Mouse (Mus musculus) kidney, adult 8-10 months (tissue): Measurements from ENCODE around the gene Eif4e2.

Experiments
- DNase-seq, 2 experiments: peaks; one replicate each; pipeline ENCODE4 v3.0.0; 2022

Eif4e2 gene

DNA sequence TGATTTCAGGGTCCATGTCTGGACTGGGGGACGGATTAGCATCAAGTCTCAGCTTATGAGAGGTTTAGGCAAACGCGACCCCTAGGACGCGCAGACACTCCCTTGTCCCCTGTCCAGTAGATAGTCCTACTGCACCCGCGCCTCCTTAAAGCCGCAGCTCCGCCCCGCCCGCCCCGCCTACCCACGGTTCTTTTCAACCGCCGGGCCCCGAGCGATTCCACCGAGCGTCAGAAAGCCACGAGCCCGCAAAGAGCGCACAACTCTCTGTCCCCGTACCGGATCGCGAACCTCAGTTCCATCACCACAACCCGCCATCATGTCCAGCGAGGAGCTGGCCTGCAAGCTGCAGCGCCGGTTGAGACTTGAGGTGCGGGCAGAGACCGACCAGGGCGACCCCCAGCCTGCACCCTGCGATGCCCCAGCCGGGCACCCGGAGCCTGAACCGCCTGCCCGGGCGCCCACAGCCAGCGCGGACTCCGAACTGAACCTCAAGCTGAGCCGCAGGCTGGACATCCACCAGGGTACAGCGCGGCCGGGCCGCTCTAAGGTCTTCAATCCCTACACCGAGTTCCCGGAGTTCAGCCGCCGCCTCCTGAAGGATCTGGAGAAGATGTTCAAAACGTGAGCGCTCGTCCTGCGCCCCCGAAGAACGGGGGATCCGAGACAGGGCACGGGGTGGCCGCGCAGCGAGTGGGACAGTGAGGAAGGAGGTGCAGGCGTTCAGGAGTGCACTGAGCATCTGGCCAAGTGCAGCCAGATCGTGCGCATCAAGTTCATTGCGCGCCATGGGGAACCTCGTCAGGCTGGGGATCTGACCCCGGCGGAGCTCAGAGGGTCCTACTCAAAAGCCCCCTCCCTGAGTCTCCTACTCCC lies 50.7 kb downstream of the Eif4e2 start, which contains the start of gene Efhd1:
Gene Efhd1, plus strand, starts transcription at position 230 of the 873 bp plus-strand sequence.
- peak; percentile 60 to 69 for DNase-seq

DNA sequence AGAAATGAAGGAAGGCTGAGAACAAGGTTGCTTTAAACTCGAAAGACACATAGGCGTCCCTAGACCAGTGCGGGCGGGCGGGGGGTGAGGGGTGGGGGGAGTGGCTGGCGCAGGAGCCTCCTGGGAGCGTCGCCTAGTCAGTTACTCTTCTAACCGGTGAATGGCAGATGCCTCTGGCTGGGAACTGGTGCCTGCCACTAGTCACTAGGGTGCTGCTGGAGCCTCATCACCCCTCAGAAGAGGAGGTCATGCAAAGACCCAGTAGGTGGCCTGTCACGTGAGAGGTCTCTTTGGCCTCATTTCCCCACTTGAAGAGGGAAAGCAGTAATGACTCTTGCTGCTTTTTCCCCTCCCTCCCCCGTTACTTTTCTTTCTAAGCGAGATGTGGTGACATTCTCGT lies 51.5 kb downstream of the Eif4e2 start:
- peak in 1 of 2 experiments; percentile 39 for DNase-seq

DNA sequence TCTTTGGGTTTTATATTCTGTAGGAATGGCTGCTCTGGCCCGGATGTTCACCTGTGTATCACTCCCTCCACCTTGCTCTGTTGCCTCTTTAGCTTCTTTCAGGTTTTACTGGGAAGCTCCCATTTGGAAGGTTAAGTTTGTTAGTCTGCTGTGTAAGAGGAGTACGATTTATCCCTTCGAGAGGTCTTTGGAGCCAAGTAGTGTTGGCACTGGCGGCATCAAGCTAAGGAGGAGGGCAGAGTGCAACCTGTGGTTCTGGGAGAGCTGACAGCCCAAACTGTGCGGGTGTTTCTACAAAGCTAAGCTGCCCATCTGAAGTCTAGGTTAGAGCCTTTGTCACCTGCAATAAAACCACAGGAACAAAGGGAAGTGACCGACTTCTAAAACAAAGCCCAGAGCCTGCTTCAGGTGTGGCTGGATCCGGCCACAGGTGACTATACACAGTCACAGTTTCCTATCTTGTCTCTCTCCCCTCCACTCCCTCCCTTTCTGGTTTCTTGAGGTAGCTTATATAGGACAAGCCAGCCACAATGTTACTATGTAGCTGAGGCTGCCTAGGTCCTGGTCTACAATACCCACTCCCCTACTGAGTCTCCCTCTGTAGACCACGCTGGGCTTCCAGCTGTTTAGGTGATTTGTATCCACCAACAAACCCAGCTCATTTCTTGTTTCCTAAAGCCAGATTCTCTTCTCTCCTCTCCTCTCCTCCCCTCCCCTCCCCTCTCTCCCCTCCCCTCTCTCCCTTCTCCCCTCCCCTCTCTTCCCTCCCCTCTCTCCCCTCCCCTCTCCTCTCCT lies 52.8 kb downstream of the Eif4e2 start:
- peak in 1 of 2 experiments; percentile 37 for DNase-seq

DNA sequence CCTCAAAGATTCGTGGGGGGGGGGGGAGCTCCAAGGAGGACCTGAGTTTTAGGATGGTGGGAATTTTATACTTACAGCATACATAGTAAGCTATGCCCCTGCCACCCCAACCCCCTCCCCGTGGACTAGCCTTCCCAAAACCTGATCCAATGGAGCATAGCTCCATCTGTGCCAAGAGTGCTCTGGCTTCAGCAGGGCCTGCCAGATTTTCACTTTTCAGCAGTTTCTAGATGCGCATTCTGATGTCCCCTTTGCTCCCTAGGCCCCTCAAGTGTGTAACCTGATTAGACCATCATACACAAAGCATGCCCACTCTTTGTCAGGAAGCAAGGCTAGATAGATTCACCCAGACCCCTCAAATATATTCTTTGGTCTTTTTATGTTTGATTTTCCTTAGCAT lies 56.5 kb downstream of the Eif4e2 start:
- no peak for DNase-seq

DNA sequence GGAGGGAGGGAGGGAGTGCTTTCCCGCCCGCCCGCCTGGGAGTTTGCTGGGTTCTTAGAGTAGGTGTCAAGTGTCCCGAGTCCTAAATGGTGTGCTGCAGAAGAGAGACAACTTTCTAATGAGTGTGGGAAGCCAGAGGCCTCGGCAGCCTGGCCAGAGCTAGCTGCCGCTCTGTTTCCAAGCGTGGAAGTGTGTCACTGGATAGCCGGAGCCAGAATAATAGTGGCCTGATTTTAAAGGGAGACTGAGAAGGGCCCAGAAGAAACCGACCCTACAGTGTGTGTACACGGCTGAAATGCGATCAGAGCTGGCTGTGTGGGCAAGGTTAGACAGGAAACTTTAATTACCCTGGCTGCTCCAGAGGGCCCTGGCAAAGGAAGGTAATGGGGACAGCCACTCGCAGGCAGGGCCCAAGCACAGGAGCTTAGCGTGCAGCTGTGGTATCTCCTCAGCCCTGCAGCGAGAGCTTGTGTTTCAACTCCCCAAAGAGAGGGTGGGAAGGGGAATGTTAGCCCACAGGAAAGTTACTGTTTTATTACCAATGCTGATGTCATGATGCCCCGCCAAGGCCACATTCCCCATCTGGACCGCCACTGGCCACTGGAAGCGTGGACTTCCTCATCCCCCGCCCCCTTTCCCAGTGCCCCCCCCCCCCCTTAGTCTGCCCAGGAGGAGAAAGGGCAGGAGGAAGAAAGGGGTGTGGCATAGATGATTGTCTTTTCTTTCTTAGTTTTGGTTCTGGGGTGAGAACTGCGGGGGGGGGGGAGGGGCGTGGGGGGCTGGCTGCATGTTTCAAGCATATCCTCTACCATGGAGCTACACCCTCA lies 57.1 kb downstream of the Eif4e2 start:
- no peak for DNase-seq

DNA sequence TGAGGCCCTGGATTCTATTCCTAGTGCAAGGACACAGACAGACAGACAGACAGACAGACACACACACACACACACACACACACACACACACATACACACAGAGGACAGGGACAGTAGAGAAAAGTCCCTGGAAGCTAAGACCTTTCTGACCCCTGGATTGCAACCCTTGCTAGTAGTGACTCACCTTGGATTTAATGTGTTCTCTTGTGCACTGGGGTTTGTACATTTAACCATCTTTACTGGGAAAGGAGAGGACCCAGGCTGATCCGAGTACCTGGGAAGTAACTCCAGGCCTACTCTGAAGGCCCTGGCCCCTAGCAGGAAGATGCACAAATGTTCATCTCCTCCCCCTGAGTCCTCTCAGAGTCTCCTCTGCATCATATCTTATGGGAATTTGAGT lies 57.9 kb downstream of the Eif4e2 start:
- no peak for DNase-seq

DNA sequence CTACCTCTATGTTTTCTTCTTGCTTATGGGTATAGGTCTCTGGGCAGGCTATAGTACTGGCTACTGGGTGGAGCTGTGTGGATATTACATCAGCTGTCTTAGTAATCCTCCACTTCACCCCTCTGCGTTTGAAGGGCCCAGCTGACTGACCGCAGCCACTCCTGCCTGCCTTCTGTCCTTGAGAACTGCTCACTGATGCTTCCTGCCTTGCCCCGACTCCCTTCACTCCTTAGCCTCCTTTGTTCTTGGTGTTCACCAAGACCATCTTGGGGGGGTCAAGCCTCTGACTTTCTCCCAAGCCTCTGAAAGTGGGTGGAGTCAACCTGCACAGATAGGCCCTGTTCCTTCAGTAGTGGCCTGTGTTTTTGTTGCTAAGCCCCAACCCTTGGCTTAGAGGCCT lies 58.7 kb downstream of the Eif4e2 start:
- DNase-seq = no peak

DNA sequence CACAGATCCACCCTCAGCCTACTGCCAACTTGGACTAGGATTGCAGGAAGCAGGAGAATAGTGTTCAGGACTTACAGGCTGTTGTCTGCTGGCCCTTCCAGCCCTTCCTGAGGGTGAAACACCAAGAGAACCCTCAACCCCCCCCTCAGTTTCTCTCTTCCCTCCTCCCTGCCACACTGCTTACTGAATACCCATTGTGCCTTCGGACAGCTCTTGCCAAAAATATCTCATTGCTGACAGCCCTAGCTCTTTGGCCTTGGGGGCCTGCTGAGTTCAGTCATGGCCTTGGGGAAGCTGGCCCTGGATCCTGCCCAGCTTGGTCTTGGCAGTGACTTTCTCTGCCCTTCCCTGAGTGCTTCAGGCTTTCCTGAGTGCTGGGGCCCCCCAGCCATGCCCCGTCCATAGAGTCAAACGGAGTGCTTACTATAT lies 59.8 kb downstream of the Eif4e2 start:
- DNase-seq = no peak

DNA sequence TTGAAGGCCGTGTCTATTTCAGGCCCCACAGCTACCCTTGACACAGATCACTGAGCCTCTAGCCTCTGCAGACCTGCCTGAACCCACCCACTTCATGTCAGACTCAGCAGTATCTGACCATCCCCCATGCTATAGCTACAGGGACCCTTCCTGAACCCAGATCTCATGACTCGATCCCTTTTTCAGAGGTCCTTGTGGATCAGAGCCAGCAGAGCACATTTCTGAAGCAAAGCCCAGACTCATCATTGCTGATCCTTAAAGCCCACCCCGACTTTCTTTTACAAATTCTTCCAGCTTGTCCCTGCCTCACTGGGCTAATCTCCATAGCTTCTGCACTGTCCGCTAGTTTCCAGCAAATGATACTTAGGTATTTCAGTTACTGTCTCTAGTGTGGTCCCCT lies 60.4 kb downstream of the Eif4e2 start:
- no peak for DNase-seq

DNA sequence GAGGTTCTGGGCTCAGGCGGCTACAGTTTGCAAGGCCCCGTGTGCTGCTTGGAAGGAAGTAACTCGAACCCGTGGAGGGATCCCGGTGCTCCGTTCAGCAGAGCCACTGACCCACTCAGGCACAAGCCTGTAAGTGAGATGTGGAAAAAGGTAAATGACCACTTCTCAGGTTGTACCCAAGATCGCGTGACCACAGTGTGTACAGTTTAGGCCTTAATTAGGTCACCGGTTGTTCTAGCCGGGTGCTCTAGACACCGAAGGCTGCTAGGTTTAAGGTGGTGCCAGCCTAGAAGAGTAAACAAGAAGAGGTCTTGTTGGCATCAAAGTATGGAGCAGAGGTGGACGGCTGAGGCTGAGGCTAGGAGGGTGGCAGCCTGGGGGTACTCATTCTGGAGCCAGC lies 61.4 kb downstream of the Eif4e2 start:
- DNase-seq = peak; percentile 68 to 78

DNA sequence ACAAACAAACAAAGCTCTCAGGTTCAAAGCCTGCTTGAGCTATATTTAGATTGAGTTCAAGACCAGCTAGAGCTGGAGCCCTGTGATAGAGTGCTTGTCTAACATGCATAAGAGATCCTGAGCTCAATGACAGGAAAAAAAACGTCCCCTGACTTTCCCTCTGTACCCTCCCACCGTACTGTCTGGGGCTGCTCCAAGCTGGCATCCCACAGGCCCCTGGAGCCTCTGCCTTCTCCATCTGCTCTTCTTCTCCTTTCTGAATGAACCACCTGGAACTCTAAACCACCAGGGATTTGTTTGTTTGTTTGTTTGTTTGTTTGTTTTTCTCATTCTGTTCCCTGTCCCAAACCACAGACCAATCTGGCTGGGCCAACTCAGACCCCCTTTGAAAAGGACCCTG lies 62.3 kb downstream of the Eif4e2 start:
- no peak for DNase-seq

DNA sequence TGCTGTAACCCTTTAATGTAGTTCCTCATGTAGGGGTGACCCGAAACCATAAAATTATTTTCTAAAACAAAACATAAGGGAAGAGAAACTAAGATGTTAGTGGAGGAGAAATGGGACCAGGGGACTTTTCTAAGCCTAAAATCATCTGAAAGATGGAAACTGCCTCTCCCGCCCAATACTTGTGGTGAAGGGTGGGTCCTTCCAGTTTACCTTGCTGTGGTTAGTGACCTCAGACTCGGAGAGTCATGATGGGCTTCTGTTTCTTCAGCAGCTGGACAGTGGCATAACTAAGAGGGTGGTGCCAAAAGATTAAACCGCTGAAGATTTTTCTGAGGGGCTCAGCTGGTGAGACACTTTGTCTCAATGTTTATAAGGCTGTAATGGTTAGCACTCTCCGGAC lies 66.6 kb downstream of the Eif4e2 start:
- no peak for DNase-seq

DNA sequence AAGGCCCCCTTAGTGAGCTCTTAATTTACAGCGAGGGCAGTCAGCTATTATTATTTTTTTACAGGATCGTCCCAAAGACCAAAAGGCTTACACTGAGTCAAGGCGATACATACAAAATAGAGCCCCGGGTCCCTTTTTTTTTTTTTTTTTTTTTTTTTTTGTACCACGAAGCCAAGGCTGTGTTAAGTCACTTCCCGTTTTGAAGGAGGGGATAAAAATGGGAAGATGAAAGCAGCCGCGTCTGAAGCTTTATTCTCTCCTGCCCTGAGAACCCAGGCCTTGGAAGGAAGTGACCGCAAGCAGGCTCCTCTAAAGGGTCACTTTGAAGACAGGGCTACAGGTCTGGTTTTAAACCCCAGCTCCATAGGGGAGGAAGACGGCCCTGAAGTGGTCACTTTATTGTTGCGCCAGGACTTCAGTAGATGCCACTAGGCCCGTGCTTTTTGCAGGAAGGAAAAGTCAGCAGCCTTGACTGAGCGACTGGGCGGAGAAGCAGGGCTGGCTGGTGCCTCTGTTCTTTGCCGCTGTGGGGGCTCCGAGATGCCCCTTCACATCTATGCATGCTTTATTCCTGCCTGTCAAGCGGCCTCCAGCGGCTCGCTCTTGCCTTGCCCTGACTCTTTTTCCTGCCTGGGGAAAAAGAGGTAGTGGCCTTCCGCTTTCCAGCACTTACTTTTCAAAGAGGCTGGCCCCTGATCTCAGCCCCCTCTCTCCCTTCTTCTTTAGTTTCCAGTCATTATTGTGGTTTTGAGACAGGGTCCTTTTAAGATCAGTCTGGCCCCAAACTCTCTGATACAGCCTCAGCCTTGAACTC lies 68.1 kb downstream of the Eif4e2 start:
- no peak for DNase-seq

DNA sequence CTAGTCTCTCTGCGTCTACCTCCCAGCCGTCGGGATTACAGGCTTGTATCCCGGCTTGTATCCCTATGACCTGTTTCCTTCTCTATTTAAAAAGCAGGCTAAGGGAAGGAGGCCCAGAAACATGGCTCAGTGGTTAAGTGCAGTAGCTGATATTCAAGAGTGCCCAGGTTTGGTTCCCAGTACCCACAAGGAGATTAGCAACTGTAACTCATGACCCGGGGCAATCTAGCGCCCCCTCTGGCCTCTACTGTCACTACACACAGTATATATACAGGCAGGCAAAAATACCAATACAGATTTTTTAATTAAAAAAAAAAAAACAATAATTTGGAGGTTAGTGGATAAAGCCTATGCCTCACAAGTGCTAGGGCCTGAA lies 68.7 kb downstream of the Eif4e2 start:
- DNase-seq = no peak

DNA sequence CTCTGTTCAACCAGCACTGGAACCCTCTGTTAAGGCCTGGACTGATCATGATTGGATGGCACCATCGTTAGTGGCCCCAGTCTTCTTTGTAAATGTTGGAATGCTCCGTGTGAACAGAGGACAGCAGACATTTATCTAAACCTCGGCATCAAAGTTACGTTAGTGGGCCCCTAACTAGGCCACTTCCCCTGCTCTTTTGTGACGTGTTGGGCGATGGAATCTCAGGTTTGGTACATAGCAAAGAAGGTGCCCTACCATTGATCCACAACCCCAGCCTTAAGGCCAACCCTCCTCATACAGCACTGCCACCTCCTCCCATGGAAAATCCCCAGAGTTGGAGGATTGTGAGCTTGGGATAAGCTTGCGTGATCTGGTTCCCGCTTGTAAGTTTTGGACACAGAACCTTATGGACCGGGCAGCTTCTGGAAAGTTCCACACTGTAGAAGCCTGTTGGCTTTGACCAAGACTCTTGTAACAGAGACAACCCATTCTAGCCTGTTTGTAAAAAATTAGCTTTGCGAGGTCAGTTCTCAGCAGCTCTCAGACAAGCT lies 69.8 kb downstream of the Eif4e2 start:
- peak in 1 of 2 experiments; percentile 52 for DNase-seq

DNA sequence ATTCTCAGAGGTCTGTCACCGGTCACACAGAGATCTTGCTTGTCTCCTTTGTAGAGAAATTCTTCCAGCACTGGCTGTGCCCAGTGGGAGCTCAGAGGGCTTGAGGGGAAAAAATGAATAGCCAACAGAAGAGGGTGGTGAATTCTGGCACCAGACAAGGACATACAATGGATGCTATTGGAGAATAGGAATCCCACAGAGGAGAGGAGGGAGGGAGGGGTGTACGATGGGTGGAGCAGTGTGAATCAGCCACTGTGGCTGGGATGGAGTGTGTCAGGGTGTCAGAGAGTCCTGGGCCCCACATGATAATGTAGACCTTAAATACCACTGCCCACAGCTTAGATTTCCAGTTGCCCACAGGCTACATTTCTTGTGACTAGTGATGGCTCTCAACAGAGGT lies 73.4 kb downstream of the Eif4e2 start:
- no peak for DNase-seq
